Mouse (Mus musculus): ENCODE measurements at regions not wholly inside any gene's neighbourhood (a gene's known extent, or its start where the extent isn't known, plus 50 kb on each side); places are given as distances from the start of the nearest gene placed in this dataset.
A peak's percentile ranks its signal among the peaks of the same experiment; 100 is the strongest.

- Histone ChIP-seq H3K9ac (ENCODE audit: low read length) (no peak overlapping the region), H3K4me1 (ENCODE audit: control insufficient read depth, insufficient read depth, low read length) (peaks cover 15% of the 10 kb centered on the region), H3K36me3 (ENCODE audit: control insufficient read depth, insufficient read depth, low read length) (no peaks in the 10 kb centered on the region), H3K27me3 (replicated peaks; ENCODE audit: control insufficient read depth, insufficient read depth, low read length) (no peaks in the 10 kb centered on the region), H3K4me2 (ENCODE audit: low read length) (no peak overlapping the region), H3K27ac (ENCODE audit: low read depth, low read length) (no peak overlapping the region), H3K4me3 (ENCODE audit: low read depth, low read length) (no peak overlapping the region), H3K9me3 (replicated peaks; ENCODE audit: control insufficient read depth, low read length) (no peaks in the 10 kb centered on the region)
- ATAC-seq: no peak
- no peak for DNase-seq (ENCODE audit: low spot score)
- WGBS: 75% methylated on average over 8 of the region's 8 CpGs
Observed at GRCm38 (mm10) chr2:169388569-169388968, 199.0 kb downstream of the Gm11011 start.

DNA sequence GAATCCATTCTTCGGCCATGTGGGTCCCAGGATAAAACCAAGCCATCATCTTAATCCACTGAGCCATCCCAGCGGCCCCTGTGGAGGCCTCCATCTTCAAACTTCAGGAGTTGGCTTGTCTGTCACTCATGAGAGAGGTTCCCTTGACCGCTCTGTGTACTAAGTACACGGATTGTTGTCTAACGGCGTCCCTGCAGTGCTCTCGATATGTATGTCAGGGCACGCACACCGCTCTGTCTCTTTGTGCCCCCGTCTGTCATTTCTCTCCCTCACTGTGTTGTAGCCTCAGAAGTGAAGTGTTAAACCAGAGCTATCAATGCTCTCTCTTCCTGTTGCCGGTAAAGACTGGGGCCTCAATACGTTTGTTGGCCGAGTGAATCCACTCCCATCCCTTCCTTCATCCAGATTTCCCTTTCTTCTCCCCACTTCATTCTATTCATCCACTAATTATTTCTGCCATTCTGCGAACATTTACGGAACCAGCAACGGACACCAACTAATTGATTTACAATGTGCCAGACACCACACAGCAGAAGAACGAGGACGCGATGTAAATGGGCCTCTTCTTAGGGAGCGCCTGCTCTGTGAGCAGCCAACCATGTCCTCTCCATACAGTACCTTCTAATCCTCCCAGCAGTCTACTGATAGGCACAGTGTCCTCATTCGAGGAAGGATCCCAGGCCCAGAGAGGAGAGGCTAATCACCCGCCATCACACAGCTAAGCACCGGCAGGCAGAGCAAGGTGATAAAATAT, 199.6 kb downstream of the Gm11011 start:
- Histone ChIP-seq H3K27ac (ENCODE audit: low read depth, low read length) (no peak overlapping the region), H3K4me3 (ENCODE audit: low read depth, low read length) (no peak overlapping the region), H3K4me1 (ENCODE audit: control insufficient read depth, insufficient read depth, low read length) (peaks cover 15% of the 10 kb centered on the region), H3K36me3 (ENCODE audit: control insufficient read depth, insufficient read depth, low read length) (no peaks in the 10 kb centered on the region), H3K9me3 (replicated peaks; ENCODE audit: control insufficient read depth, low read length) (no peaks in the 10 kb centered on the region), H3K27me3 (replicated peaks; ENCODE audit: control insufficient read depth, insufficient read depth, low read length) (no peaks in the 10 kb centered on the region), H3K4me2 (ENCODE audit: low read length) (no peak overlapping the region), H3K9ac (ENCODE audit: low read length) (no peak overlapping the region)
- 26% methylated on average over 23 of the region's 23 CpGs for WGBS
- ATAC-seq (peak; percentile 62), DNase-seq (ENCODE audit: low spot score) (peak; percentile 43)

GRCm38 (mm10) chr2:169383701-169384100, 203.8 kb downstream of the Gm11011 start:
- H3K4me3 ChIP-seq (ENCODE audit: low read depth, low read length): no peak overlapping the region
- no peak overlapping the region for H3K9ac ChIP-seq (ENCODE audit: low read length)
- H3K36me3 ChIP-seq (ENCODE audit: control insufficient read depth, insufficient read depth, low read length): no peaks in the 10 kb centered on the region
- H3K27ac ChIP-seq (ENCODE audit: low read depth, low read length): no peak overlapping the region
- no peaks in the 10 kb centered on the region for H3K27me3 ChIP-seq (replicated peaks; ENCODE audit: control insufficient read depth, insufficient read depth, low read length)
- H3K9me3 ChIP-seq (replicated peaks; ENCODE audit: control insufficient read depth, low read length): no peaks in the 10 kb centered on the region
- no peak overlapping the region for H3K4me2 ChIP-seq (ENCODE audit: low read length)
- whole genome bisulfite sequencing: 90% methylated on average over 3 of the region's 3 CpGs
- ATAC-seq (no peak), DNase-seq (ENCODE audit: low spot score) (no peak)
- H3K4me1 ChIP-seq (ENCODE audit: control insufficient read depth, insufficient read depth, low read length): peaks cover 11% of the 10 kb centered on the region

DNA sequence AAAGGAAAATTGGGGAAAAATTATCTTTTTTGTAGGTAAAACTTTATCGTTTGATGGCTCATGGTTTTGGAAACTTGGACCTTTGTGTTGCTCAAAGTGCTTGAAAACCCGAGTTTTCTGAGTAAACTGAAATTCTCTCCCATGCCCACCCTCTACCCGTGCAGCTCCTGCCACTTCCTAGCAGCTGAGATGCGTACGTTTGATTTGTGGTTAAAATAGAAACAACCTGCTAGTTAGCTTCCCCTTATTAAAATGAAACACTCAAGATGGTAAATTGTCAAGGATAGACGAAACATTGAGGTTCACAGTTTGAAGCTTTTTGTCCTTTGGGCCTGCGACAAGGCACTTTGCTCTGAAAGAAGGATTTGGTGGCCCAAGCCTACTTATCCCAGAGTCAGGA, 214.5 kb downstream of the Gm11011 start:
- Histone ChIP-seq H3K9ac (ENCODE audit: low read length) (no peak overlapping the region), H3K4me3 (ENCODE audit: low read depth, low read length) (no peak overlapping the region), H3K4me1 (ENCODE audit: control insufficient read depth, insufficient read depth, low read length) (no peaks in the 10 kb centered on the region), H3K9me3 (replicated peaks; ENCODE audit: control insufficient read depth, low read length) (no peaks in the 10 kb centered on the region), H3K27me3 (replicated peaks; ENCODE audit: control insufficient read depth, insufficient read depth, low read length) (no peaks in the 10 kb centered on the region), H3K4me2 (ENCODE audit: low read length) (no peak overlapping the region), H3K27ac (ENCODE audit: low read depth, low read length) (no peak overlapping the region), H3K36me3 (ENCODE audit: control insufficient read depth, insufficient read depth, low read length) (no peaks in the 10 kb centered on the region)
- 93% methylated on average over 7 of the region's 7 CpGs for whole genome bisulfite sequencing
- DNase-seq (ENCODE audit: low spot score): no peak
- ATAC-seq: no peak

DNA sequence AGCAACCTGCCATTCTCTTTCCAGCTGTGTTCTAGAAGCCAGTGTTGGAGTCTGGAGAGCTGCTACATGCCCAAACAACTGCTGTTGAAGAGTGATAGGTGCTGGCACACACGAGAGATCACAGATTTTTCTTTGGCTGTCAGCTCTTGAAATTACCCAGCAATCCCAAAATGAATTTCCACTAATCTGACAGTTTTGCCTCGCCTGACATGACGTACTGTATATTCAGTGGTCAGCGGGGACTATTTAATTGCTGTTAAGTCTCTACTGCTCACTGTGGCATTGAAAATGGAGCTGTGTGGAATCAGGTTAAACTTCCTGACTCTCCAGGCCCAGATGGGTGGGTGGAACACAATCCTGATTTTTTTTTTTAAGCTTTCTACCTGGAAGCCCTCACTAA, 222.5 kb downstream of the Gm11011 start:
- DNase-seq (ENCODE audit: low spot score) (peak; percentile 15), ATAC-seq (no peak)
- 69% methylated on average over 4 of the region's 4 CpGs for WGBS
- H3K9ac ChIP-seq (ENCODE audit: low read length): no peak overlapping the region
- no peaks in the 10 kb centered on the region; the same call in 1 of the 2 replicates for H3K4me1 ChIP-seq (ENCODE audit: control insufficient read depth, insufficient read depth, low read length)
- H3K4me2 ChIP-seq (ENCODE audit: low read length): no peak overlapping the region
- H3K27me3 ChIP-seq (replicated peaks; ENCODE audit: control insufficient read depth, insufficient read depth, low read length): no peaks in the 10 kb centered on the region
- no peak overlapping the region for H3K4me3 ChIP-seq (ENCODE audit: low read depth, low read length)
- no peaks in the 10 kb centered on the region for H3K36me3 ChIP-seq (ENCODE audit: control insufficient read depth, insufficient read depth, low read length)
- H3K27ac ChIP-seq (ENCODE audit: low read depth, low read length): no peak overlapping the region
- no peaks in the 10 kb centered on the region for H3K9me3 ChIP-seq (replicated peaks; ENCODE audit: control insufficient read depth, low read length)

- H3K4me2 ChIP-seq (ENCODE audit: low read length): peak overlapping the region; percentile 30; the same call in 1 of the 2 replicates
- H3K4me3 ChIP-seq (ENCODE audit: low read depth, low read length): no peak overlapping the region
- ATAC-seq: no peak
- H3K27ac ChIP-seq (ENCODE audit: low read depth, low read length): no peak overlapping the region
- H3K9me3 ChIP-seq (replicated peaks; ENCODE audit: control insufficient read depth, low read length): no peaks in the 10 kb centered on the region
- peak; percentile 53 for DNase-seq (ENCODE audit: low spot score)
- H3K9ac ChIP-seq (ENCODE audit: low read length): no peak overlapping the region
- 20% methylated on average over 15 of the region's 15 CpGs for WGBS
- no peaks in the 10 kb centered on the region for H3K27me3 ChIP-seq (replicated peaks; ENCODE audit: control insufficient read depth, insufficient read depth, low read length)
- H3K4me1 ChIP-seq (ENCODE audit: control insufficient read depth, insufficient read depth, low read length): no peaks in the 10 kb centered on the region; the same call in 1 of the 2 replicates
- H3K36me3 ChIP-seq (ENCODE audit: control insufficient read depth, insufficient read depth, low read length): no peaks in the 10 kb centered on the region
Observed at GRCm38 (mm10) chr2:169360272-169360671, 227.3 kb downstream of the Gm11011 start.

- Histone ChIP-seq H3K4me2 (ENCODE audit: low read length) (no peak overlapping the region), H3K27me3 (replicated peaks; ENCODE audit: control insufficient read depth, insufficient read depth, low read length) (no peaks in the 10 kb centered on the region), H3K4me3 (ENCODE audit: low read depth, low read length) (no peak overlapping the region), H3K4me1 (ENCODE audit: control insufficient read depth, insufficient read depth, low read length) (no peaks in the 10 kb centered on the region), H3K9me3 (replicated peaks; ENCODE audit: control insufficient read depth, low read length) (no peaks in the 10 kb centered on the region), H3K27ac (ENCODE audit: low read depth, low read length) (no peak overlapping the region), H3K36me3 (ENCODE audit: control insufficient read depth, insufficient read depth, low read length) (no peaks in the 10 kb centered on the region), H3K9ac (ENCODE audit: low read length) (no peak overlapping the region)
- no peak for ATAC-seq
- 28% methylated on average over 10 of the region's 10 CpGs for WGBS
- peak; percentile 19 for DNase-seq (ENCODE audit: low spot score)
Observed at GRCm38 (mm10) chr2:169357400-169357799, 230.1 kb downstream of the Gm11011 start.

DNA sequence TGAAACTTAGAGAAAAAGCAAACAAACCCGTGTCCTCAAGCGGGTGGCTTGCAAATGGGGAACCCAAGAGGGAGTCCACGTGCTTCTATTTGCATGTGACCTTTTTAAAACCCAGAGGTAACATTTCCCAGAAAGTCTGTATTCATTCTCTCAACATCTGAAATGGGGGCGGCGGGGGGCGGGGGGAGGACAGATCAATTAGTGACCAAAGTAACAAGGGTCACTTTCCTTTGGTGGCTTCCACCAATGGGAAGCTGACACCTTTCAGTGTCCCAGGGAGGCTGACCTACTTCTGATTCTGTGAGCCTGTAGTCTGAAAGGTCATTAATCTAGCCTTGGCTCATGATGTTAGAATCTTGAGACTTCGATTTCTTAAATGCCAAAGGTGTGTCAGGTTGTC, 236.0 kb downstream of the Gm11011 start:
- Histone ChIP-seq H3K36me3 (ENCODE audit: control insufficient read depth, insufficient read depth, low read length) (no peaks in the 10 kb centered on the region), H3K4me3 (ENCODE audit: low read depth, low read length) (no peak overlapping the region), H3K4me2 (ENCODE audit: low read length) (no peak overlapping the region), H3K9ac (ENCODE audit: low read length) (no peak overlapping the region), H3K27me3 (replicated peaks; ENCODE audit: control insufficient read depth, insufficient read depth, low read length) (no peaks in the 10 kb centered on the region), H3K4me1 (ENCODE audit: control insufficient read depth, insufficient read depth, low read length) (no peaks in the 10 kb centered on the region), H3K9me3 (replicated peaks; ENCODE audit: control insufficient read depth, low read length) (no peaks in the 10 kb centered on the region), H3K27ac (ENCODE audit: low read depth, low read length) (no peak overlapping the region)
- ATAC-seq (no peak), DNase-seq (ENCODE audit: low spot score) (no peak)
- 91% methylated on average over 7 of the region's 7 CpGs for WGBS

DNA sequence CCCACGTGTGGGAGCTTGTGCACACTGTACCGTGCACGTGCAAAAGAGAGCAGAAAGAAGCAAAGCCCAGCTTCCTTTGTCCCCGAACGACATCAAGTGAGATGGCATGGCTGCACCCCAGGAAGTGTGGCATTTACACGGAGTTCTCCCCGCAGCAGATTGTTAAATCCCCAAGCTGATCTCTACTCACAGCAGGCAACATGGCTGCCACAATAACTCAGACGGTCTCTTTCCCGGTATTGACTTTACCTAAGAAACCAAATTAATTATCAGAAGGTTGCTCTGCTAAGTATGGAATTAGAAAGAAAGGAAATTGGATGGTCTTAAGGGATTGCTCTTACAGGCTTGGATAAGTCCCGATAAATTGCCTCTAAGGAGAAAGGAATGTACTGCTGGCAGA, 241.4 kb downstream of the Gm11011 start:
- H3K36me3 ChIP-seq (ENCODE audit: control insufficient read depth, insufficient read depth, low read length): no peaks in the 10 kb centered on the region
- H3K4me1 ChIP-seq (ENCODE audit: control insufficient read depth, insufficient read depth, low read length): no peaks in the 10 kb centered on the region
- no peak overlapping the region for H3K4me3 ChIP-seq (ENCODE audit: low read depth, low read length)
- H3K27ac ChIP-seq (ENCODE audit: low read depth, low read length): no peak overlapping the region; the same call in 1 of the 2 replicates
- no peak for ATAC-seq
- H3K9me3 ChIP-seq (replicated peaks; ENCODE audit: control insufficient read depth, low read length): no peaks in the 10 kb centered on the region
- WGBS: 24% methylated on average over 10 of the region's 10 CpGs
- H3K27me3 ChIP-seq (replicated peaks; ENCODE audit: control insufficient read depth, insufficient read depth, low read length): no peaks in the 10 kb centered on the region
- H3K4me2 ChIP-seq (ENCODE audit: low read length): no peak overlapping the region
- DNase-seq (ENCODE audit: low spot score): peak; percentile 23
- H3K9ac ChIP-seq (ENCODE audit: low read length): no peak overlapping the region; the same call in 1 of the 2 replicates
